Mouse (Mus musculus): ENCODE results near the gene Lnx1.

GRCm38 (mm10) chr5:74704460-74704790, 1.7 kb upstream of the Lnx1 start:
- TF ChIP-seq POLR2A (IDR thresholded peaks at IDR 0.05; ENCODE audit: low read depth, low read length): no peak
- no peak for TF ChIP-seq CTCF (IDR thresholded peaks at IDR 0.05; ENCODE audit: borderline replicate concordance, insufficient read depth, low read length)

Measured in embryonic fibroblast, embryonic 13.5 days (primary cell).